Mouse (Mus musculus): ENCODE measurements around the gene Efhc1.
"Not testable (repeated sequence)": the region's sequence is repeated elsewhere in the genome, so short reads cannot be mapped to it uniquely, and the experiment has no call there.

The Efhc1 gene

GRCm38 (mm10) chr1:20951300-20951763, at the start of gene Efhc1:
TSS of gene Efhc1 (plus strand) at chr1:20951626.
- DNase-seq = peak; percentile 93

GRCm38 (mm10) chr1:20905501-20906127, 45.8 kb upstream of the Efhc1 start:
- peak; percentile 91 for DNase-seq

- peak; percentile 68 for DNase-seq
These were observed 45.3 kb upstream of the Efhc1 start for GRCm38 (mm10) chr1:20906128-20906515.

- no peak for DNase-seq
These were observed 42.9 kb upstream of the Efhc1 start for GRCm38 (mm10) chr1:20908541-20908940.

- DNase-seq = no peak
These were observed 39.3 kb upstream of the Efhc1 start for GRCm38 (mm10) chr1:20912115-20912514.

- no peak for DNase-seq
These were observed 38.8 kb upstream of the Efhc1 start for GRCm38 (mm10) chr1:20912527-20913171.

- no peak for DNase-seq
These were observed 36.7 kb upstream of the Efhc1 start for GRCm38 (mm10) chr1:20914769-20915168.

GRCm38 (mm10) chr1:20915608-20916007, 35.8 kb upstream of the Efhc1 start:
- DNase-seq = no peak

- no peak for DNase-seq
These were observed 33.9 kb upstream of the Efhc1 start for GRCm38 (mm10) chr1:20917496-20918050.

GRCm38 (mm10) chr1:20919728-20920127, 31.7 kb upstream of the Efhc1 start:
- DNase-seq = peak; percentile 74

GRCm38 (mm10) chr1:20921081-20921528, 30.3 kb upstream of the Efhc1 start:
- DNase-seq = peak; percentile 90

GRCm38 (mm10) chr1:20922612-20923399, 28.6 kb upstream of the Efhc1 start:
- DNase-seq = peak; percentile 90

- DNase-seq = not testable (repeated sequence)
These were observed 26.1 kb upstream of the Efhc1 start for GRCm38 (mm10) chr1:20925324-20925723.

GRCm38 (mm10) chr1:20925926-20926325, 25.5 kb upstream of the Efhc1 start:
- DNase-seq = no peak

GRCm38 (mm10) chr1:20926376-20926775, 25.1 kb upstream of the Efhc1 start:
- DNase-seq = no peak

GRCm38 (mm10) chr1:20928487-20928886, 22.9 kb upstream of the Efhc1 start:
- DNase-seq = no peak

GRCm38 (mm10) chr1:20933457-20933856, 18.0 kb upstream of the Efhc1 start:
- DNase-seq = peak; percentile 71

- peak; percentile 76 for DNase-seq
These were observed 16.3 kb upstream of the Efhc1 start for GRCm38 (mm10) chr1:20935106-20935505.

GRCm38 (mm10) chr1:20939046-20939445, 12.4 kb upstream of the Efhc1 start:
- DNase-seq = no peak

GRCm38 (mm10) chr1:20940151-20940550, 11.3 kb upstream of the Efhc1 start:
- DNase-seq = no peak

GRCm38 (mm10) chr1:20941322-20941721, 10.1 kb upstream of the Efhc1 start:
- no peak for DNase-seq

- no peak for DNase-seq
These were observed 9.6 kb upstream of the Efhc1 start for GRCm38 (mm10) chr1:20941857-20942256.

- DNase-seq = no peak
These were observed 8.4 kb upstream of the Efhc1 start for GRCm38 (mm10) chr1:20943016-20943415.

Data from cerebellum, adult 11-12 months (tissue).